ENCODE assay signal across 8 mouse cellular contexts in genomic region chr2:170401211-170401799, GRCm38 (mm10). TPM values are rescaled to one million over a fixed set of nuclear protein-coding genes. Genes with fewer than 3 reads are reported as not detected.
DNase-seq lines count a peak whose midpoint lies in the region; ATAC-seq and TF ChIP-seq lines count a peak whose summit lies in the region.

No protein-coding gene starts in this region.

- peak; percentile 91 for TF ChIP-seq CTCF in bone marrow macrophage, adult 2 months (IDR thresholded peaks at IDR 0.05; ENCODE audit: low read depth, low read length)

- WGBS in embryonic facial prominence, embryonic 15.5 days, result under 1% methylated on average over 17 of the region's 17 CpGs
- WGBS in heart, embryonic 13.5 days, result under 1% methylated on average over 17 of the region's 17 CpGs
- WGBS in liver, embryonic 12.5 days (ENCODE audit: insufficient replicate concordance), result under 1% methylated on average over 17 of the region's 17 CpGs
- 2% methylated on average over 17 of the region's 17 CpGs for WGBS in stomach, embryonic 15.5 days

- no peaks in the 10 kb centered on the region for H3K36me3 ChIP-seq in embryonic facial prominence, embryonic 15.5 days
- H3K36me3 ChIP-seq in heart, embryonic 13.5 days, result no peaks in the 10 kb centered on the region
- no peaks in the 10 kb centered on the region for H3K36me3 ChIP-seq in liver, embryonic 12.5 days
- H3K36me3 ChIP-seq in stomach, embryonic 15.5 days, result no peaks in the 10 kb centered on the region

- peak overlapping the region; percentile 49 for H3K4me2 ChIP-seq in embryonic facial prominence, embryonic 15.5 days (replicated peaks)
- peak overlapping the region; percentile 86 for H3K4me2 ChIP-seq in heart, embryonic 13.5 days
- peak overlapping the region; percentile 41 for H3K4me2 ChIP-seq in liver, embryonic 12.5 days
- peak overlapping the region; percentile 71 for H3K4me2 ChIP-seq in stomach, embryonic 15.5 days

- no peak overlapping the region for H3K9ac ChIP-seq in embryonic facial prominence, embryonic 15.5 days
- peak overlapping the region; percentile 77 for H3K9ac ChIP-seq in heart, embryonic 13.5 days
- H3K9ac ChIP-seq in liver, embryonic 12.5 days, result no peak overlapping the region
- no peak overlapping the region for H3K9ac ChIP-seq in stomach, embryonic 15.5 days

- no peak overlapping the region for H3K27ac ChIP-seq in bone marrow macrophage, adult 2 months (ENCODE audit: insufficient read depth, low read depth, low read length)
- no peak overlapping the region for H3K27ac ChIP-seq in embryonic facial prominence, embryonic 15.5 days (replicated peaks)
- H3K27ac ChIP-seq in heart, embryonic 13.5 days (replicated peaks), result 0 out of 2 replicates have a peak overlapping the region, but pooled peaks have one; percentile 42
- no peak overlapping the region for H3K27ac ChIP-seq in liver, embryonic 12.5 days
- no peak overlapping the region for H3K27ac ChIP-seq in stomach, embryonic 15.5 days

- no peak for ATAC-seq in embryonic facial prominence, embryonic 15.5 days (ENCODE audit: insufficient number of reproducible peaks, low FRiP score, low TSS enrichment, low read depth)
- ATAC-seq in heart, embryonic 13.5 days (ENCODE audit: extremely low read depth, insufficient number of reproducible peaks, low FRiP score, low TSS enrichment), result no peak
- no peak for ATAC-seq in liver, embryonic 12.5 days
- no peak for ATAC-seq in stomach, embryonic 15.5 days (ENCODE audit: insufficient read depth, low FRiP score, low read depth)

- H3K27me3 ChIP-seq in embryonic facial prominence, embryonic 15.5 days, result no peaks in the 10 kb centered on the region
- peaks cover 10% of the 10 kb centered on the region for H3K27me3 ChIP-seq in heart, embryonic 13.5 days (replicated peaks)
- H3K27me3 ChIP-seq in liver, embryonic 12.5 days (replicated peaks), result peaks cover 10% of the 10 kb centered on the region; the same call in 1 of the 2 replicates
- H3K27me3 ChIP-seq in stomach, embryonic 15.5 days (replicated peaks), result no peaks in the 10 kb centered on the region

- H3K9me3 ChIP-seq in embryonic facial prominence, embryonic 15.5 days (replicated peaks), result no peaks in the 10 kb centered on the region
- H3K9me3 ChIP-seq in heart, embryonic 13.5 days, result no peaks in the 10 kb centered on the region; the same call in 1 of the 2 replicates
- H3K9me3 ChIP-seq in liver, embryonic 12.5 days (replicated peaks), result no peaks in the 10 kb centered on the region
- H3K9me3 ChIP-seq in stomach, embryonic 15.5 days, result no peaks in the 10 kb centered on the region

- peak overlapping the region; percentile 41 for H3K4me3 ChIP-seq in bone marrow macrophage, adult 2 months (ENCODE audit: insufficient read depth, low read length)
- peak overlapping the region; percentile 35 for H3K4me3 ChIP-seq in embryonic facial prominence, embryonic 15.5 days (replicated peaks)
- H3K4me3 ChIP-seq in heart, embryonic 13.5 days, result peak overlapping the region; percentile 50
- no peak overlapping the region for H3K4me3 ChIP-seq in liver, embryonic 12.5 days
- H3K4me3 ChIP-seq in stomach, embryonic 15.5 days (replicated peaks), result peak overlapping the region; percentile 34

- no peak for TF ChIP-seq POLR2A in bone marrow macrophage, adult 2 months (IDR thresholded peaks at IDR 0.05; ENCODE audit: borderline replicate concordance, low read depth, low read length)

- DNase-seq in 416B (ENCODE audit: low read depth), result peak; percentile 72
- DNase-seq in kidney, postnatal 14 days, result peak; percentile 77
- peak; percentile 39 to 58 for DNase-seq in natural killer cell, adult 2 months (ENCODE audit: low spot score in 2 of 2)

- no peaks in the 10 kb centered on the region for H3K4me1 ChIP-seq in bone marrow macrophage, adult 2 months (ENCODE audit: control insufficient read depth, insufficient read depth, low read length)
- H3K4me1 ChIP-seq in embryonic facial prominence, embryonic 15.5 days, result peaks cover 24% of the 10 kb centered on the region; the same call in 1 of the 2 replicates
- peaks cover 17% of the 10 kb centered on the region for H3K4me1 ChIP-seq in heart, embryonic 13.5 days
- 0 out of 2 replicates have a peak, but pooled peaks cover 11% of the 10 kb centered on the region for H3K4me1 ChIP-seq in liver, embryonic 12.5 days
- H3K4me1 ChIP-seq in stomach, embryonic 15.5 days, result 0 out of 2 replicates have a peak, but pooled peaks cover 15% of the 10 kb centered on the region

RNA-seq across cellular contexts. Expression of gene Bcas1, which starts 26.3 kb away (rescaled TPM):
- polyA plus RNA-seq in bone marrow macrophage, adult 2 months (2012; ENCODE audit: insufficient read depth, insufficient read length, missing spikeins), result not detected in 2 replicates
- polyA plus RNA-seq in embryonic facial prominence, embryonic 15.5 days (2015; fragmentation: Nextera tagmentation; extraction: Ambion mirVana), result 3.3 and 4.7 TPM in 2 replicates
- 0.92 and 1.2 TPM in 2 replicates for polyA plus RNA-seq in heart, embryonic 13.5 days (2015; fragmentation: Nextera tagmentation; extraction: Ambion mirVana)
- 5.2 and 5.7 TPM in 2 replicates for polyA plus RNA-seq in liver, embryonic 12.5 days (2016; fragmentation: Nextera tagmentation; extraction: Ambion mirVana)
- 3.0 and 4.5 TPM in 2 replicates for polyA plus RNA-seq in stomach, embryonic 15.5 days (2015; fragmentation: Nextera tagmentation; extraction: Ambion mirVana)
